Mouse (Mus musculus) lung, postnatal 0 days (tissue): ENCODE data around the gene Nrcam. TPM values are rescaled to one million over a fixed set of nuclear protein-coding genes. Genes with fewer than 3 reads are reported as not detected.

Source experiments
- ATAC-seq: fragments of 200-750 bp; cut with Nextera tagmentation; 2 replicates; pipeline ENCODE4 v1.8.0; 2017; ENCODE audit warnings: moderate library complexity
- DNase-seq: peaks from one replicate; pipeline ENCODE4 v3.0.0-alpha.2; 2016; ENCODE audit warnings: low spot score
- H3K27ac ChIP-seq: fragments of 300-500 bp; sonication (generic); 2 replicates; pipeline ENCODE4 v1.5.1; 2014; ENCODE audit warnings: antibody characterized with exemption, mild to moderate bottlenecking, low read length, mixed read lengths
- H3K27me3 ChIP-seq: fragments of 300-500 bp; sonication (generic); replicated peaks from 2 replicates; pipeline ENCODE4 v1.6.1; 2014; ENCODE audit warnings: low read length, mixed read lengths; ENCODE audit not compliant: insufficient read depth
- H3K36me3 ChIP-seq: fragments of 300-500 bp; sonication (generic); 2 replicates; pipeline ENCODE4 v1.6.1; 2014; ENCODE audit warnings: low read length, mixed read lengths; ENCODE audit not compliant: insufficient read depth
- H3K4me1 ChIP-seq: fragments of 300-500 bp; sonication (generic); 2 replicates; pipeline ENCODE4 v1.6.1; 2014; ENCODE audit warnings: antibody characterized with exemption, low read depth, low read length, mixed read lengths; ENCODE audit not compliant: insufficient read depth
- H3K4me2 ChIP-seq: fragments of 300-500 bp; sonication (generic); replicated peaks from 2 replicates; pipeline ENCODE4 v1.6.1; 2014; ENCODE audit warnings: low read depth, mild to moderate bottlenecking, low read length, moderate library complexity, mixed read lengths
- H3K4me3 ChIP-seq: fragments of 300-500 bp; sonication (generic); 2 replicates; pipeline ENCODE4 v1.5.1; 2014; ENCODE audit warnings: low read depth, low read length
- H3K9ac ChIP-seq: fragments of 300-500 bp; sonication (generic); replicated peaks from 2 replicates; pipeline ENCODE4 v1.6.1; 2014; ENCODE audit warnings: low read depth, mild to moderate bottlenecking
- H3K9me3 ChIP-seq: fragments of 300-500 bp; sonication (generic); 2 replicates; pipeline ENCODE4 v1.6.1; 2016; ENCODE audit warnings: low read length, mixed read lengths
- CTCF ChIP-seq: IDR thresholded peaks from 2 replicates; pipeline ENCODE4 v1.5.1; 2016; ENCODE audit warnings: antibody characterized with exemption, mild to moderate bottlenecking
- EP300 ChIP-seq: IDR thresholded peaks from 2 replicates; pipeline ENCODE4 v1.6.1; 2016; ENCODE audit warnings: antibody characterized with exemption, mild to moderate bottlenecking, control low read depth
- WGBS: fragments of 180-500 bp; shearing (Covaris S2); extraction: QIAGEN DNeasy Blood & Tissue Kit; methylation state at CpG from one replicate; pipeline ENCODE4 v1.1.7; 2014; 5-methylcytosine and 5-hydroxymethylcytosine counted together
- polyA plus RNA-seq: library from polyadenylated mRNA; unstranded; fragments of >200 nt; fragmentation: Nextera tagmentation; extraction: Ambion mirVana; gene quantifications from 2 replicates; pipeline ENCODE4 v1.2.1, GENCODE M21; 2015

Gene Nrcam
- polyA plus RNA-seq, 1 experiment from 2014 or later, result 10.3 TPM

- TF ChIP-seq EP300 (no peak), CTCF (no peak)
- H3K4me3 ChIP-seq, result no peak overlapping the region
- H3K27me3 ChIP-seq, result no peaks in the 10 kb centered on the region
- WGBS, result 57% methylated on average over 8 of the region's 8 CpGs
- ATAC-seq (no peak), DNase-seq (no peak)
- no peaks in the 10 kb centered on the region for H3K9me3 ChIP-seq
- H3K4me2 ChIP-seq, result no peak overlapping the region
- no peak overlapping the region for H3K27ac ChIP-seq
- no peaks in the 10 kb centered on the region for H3K36me3 ChIP-seq
- no peaks in the 10 kb centered on the region for H3K4me1 ChIP-seq
- no peak overlapping the region for H3K9ac ChIP-seq
Observed at GRCm38 (mm10) chr12:44378431-44379161, 49.9 kb downstream of the Nrcam start.

GRCm38 (mm10) chr12:44380805-44381204, 52.1 kb downstream of the Nrcam start:
- no peak for ATAC-seq
- 81% methylated on average over 4 of the region's 4 CpGs for WGBS
- no peak for DNase-seq
- no peak overlapping the region for H3K4me2 ChIP-seq
- H3K36me3 ChIP-seq, result no peaks in the 10 kb centered on the region
- H3K27ac ChIP-seq, result no peak overlapping the region
- no peaks in the 10 kb centered on the region for H3K9me3 ChIP-seq
- H3K27me3 ChIP-seq, result no peaks in the 10 kb centered on the region
- no peak overlapping the region for H3K9ac ChIP-seq
- no peak overlapping the region for H3K4me3 ChIP-seq
- no peaks in the 10 kb centered on the region for H3K4me1 ChIP-seq
- no peak for TF ChIP-seq EP300
- no peak for TF ChIP-seq CTCF

DNA sequence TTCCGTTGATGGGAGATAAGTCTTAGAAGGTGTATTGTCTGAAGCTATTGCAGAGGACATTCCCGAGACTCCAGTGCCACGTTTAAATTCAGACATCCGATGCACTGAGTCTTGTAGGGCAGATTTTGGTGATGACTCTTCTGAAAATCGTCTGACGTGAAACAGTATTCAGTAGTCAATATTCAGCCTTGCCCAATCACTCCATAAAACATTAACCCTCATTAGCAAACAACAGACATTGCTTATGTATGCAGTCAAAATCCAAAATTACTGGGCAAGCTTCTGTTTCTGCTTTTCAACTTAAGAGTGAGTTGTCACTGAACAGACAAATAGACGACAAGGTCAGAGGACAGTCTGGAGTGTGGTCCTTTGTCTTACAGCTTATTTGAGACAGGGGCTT, 57.7 kb downstream of the Nrcam start:
- H3K27me3 ChIP-seq, result no peaks in the 10 kb centered on the region
- H3K36me3 ChIP-seq, result no peaks in the 10 kb centered on the region
- no peak overlapping the region for H3K4me3 ChIP-seq
- H3K9ac ChIP-seq, result no peak overlapping the region
- WGBS, result 26% methylated on average over 7 of the region's 7 CpGs
- H3K9me3 ChIP-seq, result no peaks in the 10 kb centered on the region
- ATAC-seq (no peak), DNase-seq (no peak)
- no peak overlapping the region for H3K27ac ChIP-seq
- H3K4me1 ChIP-seq, result no peaks in the 10 kb centered on the region
- no peak overlapping the region for H3K4me2 ChIP-seq
- no peak for TF ChIP-seq EP300
- TF ChIP-seq CTCF, result no peak

DNA sequence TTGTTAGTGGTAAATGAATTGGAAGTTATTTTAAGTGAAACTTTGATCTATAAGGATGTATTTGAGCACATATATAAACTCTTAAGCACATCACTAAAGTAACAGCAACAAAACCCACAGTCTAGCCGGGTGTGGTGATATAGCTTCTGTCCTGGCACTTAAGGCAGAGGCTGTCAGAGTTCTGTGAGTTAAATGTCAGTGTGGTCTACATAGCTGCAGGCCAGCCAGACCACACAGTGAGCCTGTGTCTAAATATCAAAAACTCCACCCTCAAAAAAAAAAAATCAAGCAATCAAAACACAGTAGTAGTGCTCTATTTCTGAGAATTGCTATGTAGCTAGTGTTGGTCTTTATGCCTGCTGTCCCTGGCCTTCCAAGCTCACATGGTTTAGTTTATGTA, 59.5 kb downstream of the Nrcam start:
- DNase-seq (no peak), ATAC-seq (no peak)
- TF ChIP-seq CTCF (no peak), EP300 (no peak)
- no peak overlapping the region for H3K4me2 ChIP-seq
- no peaks in the 10 kb centered on the region for H3K9me3 ChIP-seq
- no peaks in the 10 kb centered on the region for H3K36me3 ChIP-seq
- H3K27me3 ChIP-seq, result no peaks in the 10 kb centered on the region
- no peak overlapping the region for H3K4me3 ChIP-seq
- H3K4me1 ChIP-seq, result no peaks in the 10 kb centered on the region
- 8% methylated on average over 1 of the region's 1 CpGs for WGBS
- no peak overlapping the region for H3K9ac ChIP-seq
- no peak overlapping the region for H3K27ac ChIP-seq

DNA sequence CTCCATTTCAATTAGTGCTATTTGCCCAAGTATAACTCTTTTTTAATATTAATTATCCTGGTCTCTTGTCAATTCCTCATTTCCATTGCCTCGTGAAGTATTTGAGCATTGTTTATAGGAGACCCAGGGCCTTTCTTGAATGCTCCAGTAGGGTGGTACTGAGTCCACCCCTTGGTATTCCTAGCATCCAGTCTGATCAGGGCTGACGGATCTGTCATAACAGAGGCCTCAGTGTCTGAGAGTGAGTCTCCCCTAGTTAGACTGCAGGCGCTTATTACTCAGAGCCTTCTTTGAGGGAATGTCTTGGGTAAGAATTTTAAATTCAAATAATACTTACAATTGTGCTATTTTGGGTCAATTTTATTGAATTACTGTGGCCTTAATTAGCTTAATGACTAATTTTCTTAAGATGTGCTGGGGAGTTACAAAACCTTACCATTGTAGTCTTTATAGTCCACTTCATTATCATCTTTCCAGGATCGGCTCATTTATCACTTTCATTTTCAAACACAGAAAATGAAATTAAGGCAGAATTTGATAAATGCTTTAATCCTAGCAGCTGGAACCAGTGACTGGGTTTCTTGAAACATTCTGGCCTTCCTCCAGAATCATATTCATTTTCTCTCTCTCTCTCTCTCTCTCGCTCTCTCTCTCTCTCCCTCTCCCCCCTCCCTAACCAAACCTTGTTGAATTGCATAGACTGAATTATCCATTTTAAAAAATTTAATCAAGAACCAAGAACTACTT, 61.9 kb downstream of the Nrcam start:
- Histone ChIP-seq H3K4me3 (no peak overlapping the region), H3K36me3 (no peaks in the 10 kb centered on the region), H3K9me3 (no peaks in the 10 kb centered on the region), H3K27ac (no peak overlapping the region), H3K9ac (no peak overlapping the region), H3K27me3 (no peaks in the 10 kb centered on the region), H3K4me2 (no peak overlapping the region), H3K4me1 (no peaks in the 10 kb centered on the region)
- ATAC-seq (no peak), DNase-seq (no peak)
- TF ChIP-seq EP300, result no peak
- TF ChIP-seq CTCF, result no peak
- 64% methylated on average over 5 of the region's 5 CpGs for WGBS

DNA sequence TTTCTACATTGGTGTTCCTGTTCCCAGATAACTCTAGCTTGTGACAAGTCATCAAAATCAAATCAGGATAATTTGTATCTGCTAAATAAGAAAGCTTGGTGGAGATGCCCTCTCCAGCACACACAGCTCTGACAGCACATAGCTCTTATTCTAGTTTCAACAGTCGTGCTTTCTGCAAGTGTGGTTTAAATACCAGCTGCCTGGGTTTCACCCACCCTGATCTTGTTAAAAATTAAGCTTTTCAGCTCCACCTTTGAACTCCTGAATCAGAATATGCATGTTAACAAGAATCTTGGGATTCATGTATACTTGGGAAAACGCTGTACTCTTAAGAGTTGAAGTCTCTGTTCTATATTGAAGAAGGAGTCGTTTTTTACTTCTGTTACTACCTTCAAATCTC, 66.2 kb downstream of the Nrcam start:
- H3K4me1 ChIP-seq, result no peaks in the 10 kb centered on the region
- ATAC-seq (no peak), DNase-seq (no peak)
- no peak overlapping the region for H3K9ac ChIP-seq
- H3K9me3 ChIP-seq, result no peaks in the 10 kb centered on the region
- no peaks in the 10 kb centered on the region for H3K36me3 ChIP-seq
- no peak overlapping the region for H3K27ac ChIP-seq
- TF ChIP-seq CTCF (no peak), EP300 (no peak)
- no peak overlapping the region for H3K4me3 ChIP-seq
- WGBS, result 44% methylated on average over 3 of the region's 3 CpGs
- H3K4me2 ChIP-seq, result no peak overlapping the region
- H3K27me3 ChIP-seq, result no peaks in the 10 kb centered on the region
